Mouse (Mus musculus) spleen, adult 2 months (tissue): ENCODE measurements around the gene Calml4. TPM values are rescaled to one million over a fixed set of nuclear protein-coding genes. Genes with fewer than 3 reads are reported as not detected.
A peak's percentile ranks its signal among the peaks of the same experiment; 100 is the strongest.

ENCODE experiments used
- DNase-seq, 2 experiments: peaks; one replicate each; pipeline versions ENCODE4 v3.0.0 to v3.0.0-alpha.2; 2012 to 2021; ENCODE audit warnings: low spot score in 2 of 2, low read depth in 1 of 2
- H3K27ac ChIP-seq: fragments of 200-500 bp; 2 replicates; pipeline ENCODE4 v1.5.1; 2012; ENCODE audit warnings: low read length, inconsistent platforms; ENCODE audit not compliant: insufficient read depth
- H3K27me3 ChIP-seq: fragments of 200-500 bp; 2 replicates; pipeline ENCODE4 v1.6.1; 2012; ENCODE audit warnings: mild to moderate bottlenecking, moderate library complexity, low read length, inconsistent platforms; ENCODE audit not compliant: control insufficient read depth, insufficient read depth
- H3K36me3 ChIP-seq: fragments of 200-500 bp; 2 replicates; pipeline ENCODE4 v1.6.1; 2012; ENCODE audit warnings: mild to moderate bottlenecking, low read length, inconsistent platforms; ENCODE audit not compliant: control insufficient read depth, insufficient read depth
- H3K4me1 ChIP-seq: fragments of 200-500 bp; 2 replicates; pipeline ENCODE4 v1.6.1; 2011; ENCODE audit warnings: inconsistent platforms; ENCODE audit not compliant: control insufficient read depth, insufficient read depth, insufficient read length
- H3K4me3 ChIP-seq: fragments of 200-500 bp; 2 replicates; pipeline ENCODE4 v1.5.1; 2011; ENCODE audit warnings: mild to moderate bottlenecking, inconsistent platforms; ENCODE audit not compliant: insufficient read depth, insufficient read length; ENCODE audit errors: extremely low read depth
- CTCF ChIP-seq: fragments of 200-500 bp; IDR thresholded peaks from 2 replicates; pipeline ENCODE4 v1.5.1; 2011; ENCODE audit warnings: mild to moderate bottlenecking, inconsistent platforms; ENCODE audit not compliant: insufficient read depth, insufficient read length, insufficient replicate concordance; ENCODE audit errors: extremely low read depth
- POLR2A ChIP-seq: fragments of 200-500 bp; IDR thresholded peaks from 2 replicates; pipeline ENCODE4 v1.6.1; 2011; ENCODE audit warnings: low read depth, low read length, inconsistent platforms
- WGBS: fragments of 180-500 bp; shearing (Covaris S2); methylation state at CpG from one replicate; pipeline ENCODE4 v1.1.7; 2018; 5-methylcytosine and 5-hydroxymethylcytosine counted together
- polyA plus RNA-seq: library from polyadenylated mRNA; depleted of rRNA; stranded (reverse); fragments of >200 nt; gene quantifications from 2 replicates; pipeline ENCODE4 v1.2.3, GENCODE M21; 2012

Calml4 gene
- polyA plus RNA-seq, 1 experiment = 1.6 TPM

DNA sequence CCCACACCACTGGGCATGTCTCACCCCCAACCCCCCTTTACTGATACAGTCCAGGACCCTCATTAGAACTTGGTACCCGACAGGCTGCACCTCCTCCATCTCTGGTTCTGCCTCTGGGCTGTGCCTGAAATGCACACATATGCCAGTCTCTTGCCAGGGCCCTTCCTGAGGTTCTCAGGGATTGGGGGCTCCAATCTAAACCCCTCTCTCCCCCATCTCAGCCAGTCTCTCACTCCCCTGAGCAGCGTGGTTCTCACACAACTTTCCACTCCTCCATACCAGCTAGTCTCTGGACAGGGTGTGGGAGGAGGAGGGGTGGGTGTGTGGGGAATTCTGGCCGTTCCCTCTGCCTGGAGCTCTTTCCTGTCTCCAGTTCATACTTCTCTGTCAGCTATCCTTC is 20.3 kb upstream of the Calml4 start:
- no peaks in the 10 kb centered on the region for H3K36me3 ChIP-seq
- H3K27me3 ChIP-seq = no peaks in the 10 kb centered on the region
- DNase-seq = no peak
- H3K27ac ChIP-seq = no peak overlapping the region
- 58% methylated on average over 3 of the region's 3 CpGs for WGBS
- TF ChIP-seq CTCF (no peak), POLR2A (no peak)
- H3K4me3 ChIP-seq = no peak overlapping the region
- H3K4me1 ChIP-seq = peaks cover 11% of the 10 kb centered on the region; the same call in 1 of the 2 replicates

DNA sequence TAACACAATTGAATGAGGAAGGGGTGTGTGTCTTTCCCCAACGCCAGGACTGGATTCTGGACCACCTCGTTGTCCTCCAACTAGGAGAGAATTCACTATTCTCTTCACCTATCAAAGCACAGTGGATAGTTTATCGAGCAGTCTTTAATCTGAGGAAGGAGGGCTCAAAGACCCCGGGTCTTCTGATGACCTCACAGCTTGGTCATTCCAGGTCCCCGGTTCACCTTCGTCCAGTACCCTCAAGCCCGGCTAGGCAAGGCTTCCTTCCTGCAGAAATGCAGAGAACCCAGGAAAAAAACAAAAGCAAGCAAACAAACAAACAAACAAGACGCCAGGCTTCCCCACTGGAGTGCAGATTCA is 19.8 kb upstream of the Calml4 start:
- H3K4me1 ChIP-seq = peaks cover 11% of the 10 kb centered on the region; the same call in 1 of the 2 replicates
- 7% methylated on average over 8 of the region's 8 CpGs for WGBS
- peak overlapping the region; percentile 64 for H3K4me3 ChIP-seq
- H3K27ac ChIP-seq = no peak overlapping the region
- H3K36me3 ChIP-seq = no peaks in the 10 kb centered on the region
- TF ChIP-seq CTCF (no peak), POLR2A (no peak)
- no peaks in the 10 kb centered on the region for H3K27me3 ChIP-seq
- DNase-seq = no peak

DNA sequence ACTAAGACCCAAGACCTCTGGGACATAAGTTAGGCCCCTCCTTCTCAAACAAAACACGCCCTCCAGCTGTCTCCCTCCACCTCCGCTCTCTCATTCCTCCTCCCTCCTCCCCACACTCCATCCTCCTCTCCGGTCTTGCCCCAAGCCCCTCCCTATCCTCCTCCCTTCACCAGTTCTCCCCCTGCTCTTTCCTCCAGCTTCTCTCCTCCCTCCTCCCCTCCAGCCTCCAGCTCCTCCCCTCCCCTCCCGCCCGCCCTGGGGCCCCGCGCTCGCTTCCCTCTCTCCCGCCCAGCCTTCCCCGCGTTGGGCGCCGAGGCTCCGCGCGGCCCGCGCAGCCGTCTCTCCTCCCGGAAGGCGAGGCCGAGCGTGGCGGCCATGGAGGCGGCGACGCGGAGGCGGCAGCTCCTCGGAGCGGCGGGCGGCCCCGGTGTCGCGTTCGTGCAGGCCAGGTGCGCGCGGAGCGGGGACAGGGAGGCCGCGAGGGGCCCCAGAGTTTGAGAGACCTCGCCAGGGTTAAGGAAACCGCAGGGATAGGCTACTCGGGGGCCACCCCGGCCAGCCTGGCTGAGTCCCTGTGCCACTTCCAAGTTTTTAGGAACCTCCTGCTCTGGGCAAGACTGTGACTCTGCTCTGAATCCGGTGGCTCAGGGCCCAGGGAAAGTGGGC is 19.2 kb upstream of the Calml4 start, which contains the start of gene Cln6:
Gene Cln6 (plus strand): TSS at position 280 of the 666 bp plus-strand sequence.
- Histone ChIP-seq H3K4me3 (peak within 1 kb of the TSS; percentile 64), H3K27me3 (no peaks in the 10 kb centered on the region), H3K36me3 (no peaks in the 10 kb centered on the region), H3K4me1 (peaks cover 11% of the 10 kb centered on the region; the same call in 1 of the 2 replicates), H3K27ac (peak within 1 kb of the TSS; percentile 50)
- peak; percentile 47 to 53 for DNase-seq
- TF ChIP-seq POLR2A = no peak
- TF ChIP-seq CTCF = no peak
- WGBS = 2% methylated on average over 43 of the region's 48 CpGs

DNA sequence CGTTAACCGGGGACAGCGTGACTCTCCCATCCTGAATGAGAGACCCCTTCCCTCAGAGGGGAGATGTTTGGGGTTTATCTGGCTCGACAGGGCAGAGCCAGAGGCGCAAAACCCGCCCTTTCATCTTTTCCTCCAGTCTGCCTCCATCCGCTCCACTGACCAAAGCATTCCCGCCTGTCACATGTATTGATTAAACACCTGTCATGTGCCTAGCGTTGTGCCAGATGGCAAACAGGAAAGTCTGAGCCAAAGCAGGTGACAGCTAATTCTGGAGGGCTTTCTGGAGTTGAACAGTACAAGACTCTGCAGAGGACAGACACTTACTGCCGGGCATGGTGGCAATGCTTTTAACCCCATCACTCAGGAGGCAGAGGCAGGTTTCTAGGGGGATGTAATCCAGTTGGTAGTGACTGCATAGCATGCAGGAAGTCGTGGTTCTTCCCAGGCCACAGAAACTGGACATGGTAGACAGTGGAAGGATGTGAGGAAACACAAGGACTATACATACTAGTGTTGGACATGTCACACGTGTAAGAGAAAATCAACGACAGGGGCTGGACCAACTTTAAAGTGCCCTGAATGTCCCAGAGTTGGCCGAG is 18.6 kb upstream of the Calml4 start:
- 16% methylated on average over 14 of the region's 14 CpGs for WGBS
- H3K4me1 ChIP-seq = peaks cover 11% of the 10 kb centered on the region; the same call in 1 of the 2 replicates

DNA sequence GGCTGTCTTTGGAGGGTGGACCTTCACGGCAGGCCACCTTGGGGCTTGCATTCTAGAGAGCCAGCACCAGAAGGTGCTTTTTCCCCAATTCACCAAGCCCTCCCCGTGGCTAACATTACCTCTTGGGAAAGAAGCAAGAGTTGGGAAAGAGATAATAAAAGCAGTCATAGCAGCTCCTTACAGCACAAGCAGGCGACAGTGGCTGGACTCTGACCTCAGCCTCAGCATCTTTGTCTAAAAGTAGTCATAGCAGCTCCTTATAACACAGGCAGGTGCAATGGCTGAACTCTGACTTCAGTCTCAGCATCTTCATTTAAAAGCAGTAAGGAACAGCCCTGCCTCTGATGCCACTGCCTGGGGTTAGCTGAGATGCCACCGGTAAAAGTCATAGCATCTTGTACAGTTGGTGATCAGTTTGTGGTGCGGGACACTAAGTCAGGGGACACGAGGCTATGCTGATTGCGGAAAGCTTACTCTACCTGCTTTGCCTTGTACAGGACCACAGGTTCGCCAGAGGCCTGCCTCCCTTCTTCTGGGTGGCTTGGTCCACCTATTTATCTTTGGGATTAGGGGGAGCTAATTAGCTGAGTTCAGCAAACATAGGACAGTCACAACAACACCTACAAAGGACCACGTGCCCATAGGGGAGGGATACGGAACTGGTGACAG is 14.4 kb upstream of the Calml4 start:
- no peak for DNase-seq
- WGBS = 91% methylated on average over 10 of the region's 10 CpGs
- TF ChIP-seq CTCF (no peak), POLR2A (no peak)
- Histone ChIP-seq H3K4me1 (peaks cover 5% of the 10 kb centered on the region; the same call in 1 of the 2 replicates), H3K36me3 (no peaks in the 10 kb centered on the region), H3K27me3 (no peaks in the 10 kb centered on the region), H3K27ac (no peak overlapping the region), H3K4me3 (no peak overlapping the region)

More for the DNA sequence above, 18.6 kb upstream of the Calml4 start:
- peak overlapping the region; percentile 50 for H3K27ac ChIP-seq
- DNase-seq = no peak
- no peaks in the 10 kb centered on the region for H3K36me3 ChIP-seq
- TF ChIP-seq CTCF (no peak), POLR2A (no peak)
- H3K27me3 ChIP-seq = no peaks in the 10 kb centered on the region
- H3K4me3 ChIP-seq = peak overlapping the region; percentile 64

DNA sequence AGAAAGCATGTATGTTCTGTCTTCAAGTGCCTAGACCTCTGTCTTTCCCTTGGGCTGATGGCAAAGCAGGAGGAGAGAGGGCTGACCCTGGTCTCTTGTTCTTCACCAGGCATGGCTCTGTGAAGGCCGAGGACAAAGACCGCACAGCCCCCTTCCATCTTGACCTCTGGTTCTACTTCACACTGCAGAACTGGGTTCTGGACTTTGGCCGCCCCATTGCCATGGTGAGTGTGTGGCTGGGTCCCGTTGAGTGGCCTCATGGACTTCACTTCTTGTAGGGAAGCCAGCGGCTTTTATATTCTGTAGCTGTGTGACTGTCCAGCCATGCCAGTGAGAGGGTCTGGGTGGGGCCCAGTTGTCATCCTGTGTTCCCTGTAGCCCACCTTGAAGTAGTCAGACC is 13.4 kb upstream of the Calml4 start:
- Histone ChIP-seq H3K27me3 (no peaks in the 10 kb centered on the region), H3K4me1 (peaks cover 5% of the 10 kb centered on the region; the same call in 1 of the 2 replicates), H3K27ac (no peak overlapping the region), H3K36me3 (no peaks in the 10 kb centered on the region), H3K4me3 (no peak overlapping the region)
- TF ChIP-seq POLR2A (no peak), CTCF (no peak)
- no peak for DNase-seq
- WGBS = 96% methylated on average over 5 of the region's 5 CpGs

DNA sequence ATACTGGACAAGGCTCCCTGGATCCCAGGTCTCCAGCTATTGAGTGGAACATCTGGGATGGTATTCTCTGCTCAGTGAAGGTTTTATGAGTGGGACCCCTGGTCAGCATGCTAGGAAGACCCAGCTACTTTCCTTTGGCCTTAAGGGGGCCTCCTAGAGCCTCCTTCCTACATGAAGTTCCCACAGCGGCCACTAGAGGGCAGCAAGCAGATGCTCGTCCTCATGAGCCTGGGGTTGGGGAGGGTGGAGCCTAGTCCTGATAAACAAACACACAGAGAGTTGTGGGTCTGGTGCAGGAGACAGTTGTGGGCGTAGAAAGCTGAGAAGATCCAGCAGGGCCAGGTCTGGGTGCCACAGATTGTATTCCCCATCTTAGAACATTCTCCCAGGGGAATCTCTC is 10.2 kb upstream of the Calml4 start:
- Histone ChIP-seq H3K27ac (no peak overlapping the region), H3K36me3 (no peaks in the 10 kb centered on the region), H3K27me3 (no peaks in the 10 kb centered on the region), H3K4me3 (no peak overlapping the region), H3K4me1 (peaks cover 5% of the 10 kb centered on the region; the same call in 1 of the 2 replicates)
- TF ChIP-seq POLR2A (no peak), CTCF (peak; percentile 97; the same call in 1 of the 2 replicates)
- 8% methylated on average over 3 of the region's 3 CpGs for WGBS
- DNase-seq = peak; percentile 65 to 75
